Mouse (Mus musculus): ENCODE results near the gene Mt2. TPM values are rescaled to one million over a fixed set of nuclear protein-coding genes. Genes with fewer than 3 reads are reported as not detected.
A peak's percentile ranks its signal among the peaks of the same experiment; 100 is the strongest.

The Mt2 gene
- polyA plus RNA-seq, 1 experiment from 2014 or later, result 28.9 TPM

- Histone ChIP-seq H3K4me3 (ENCODE audit: low read depth, low read length) (no peak overlapping the region), H3K9ac (replicated peaks; ENCODE audit: low read depth, low read length) (no peak overlapping the region), H3K36me3 (ENCODE audit: control insufficient read depth, insufficient read depth, low read length) (no peaks in the 10 kb centered on the region), H3K4me1 (ENCODE audit: control insufficient read depth, insufficient read depth, low read length) (peaks cover 5% of the 10 kb centered on the region; the same call in 1 of the 2 replicates), H3K9me3 (ENCODE audit: control insufficient read depth, low read length) (no peaks in the 10 kb centered on the region), H3K27ac (ENCODE audit: low read depth, low read length) (no peak overlapping the region), H3K4me2 (ENCODE audit: low read depth, low read length) (no peak overlapping the region), H3K27me3 (ENCODE audit: control insufficient read depth, insufficient read depth, low read length) (peaks cover 15% of the 10 kb centered on the region)
- under 1% methylated on average over 6 of the region's 6 CpGs for WGBS
- no peak for ATAC-seq (ENCODE audit: low read depth)
Observed at GRCm38 (mm10) chr8:94167244-94167643, 5.2 kb upstream of the Mt2 start.

- Histone ChIP-seq H3K36me3 (ENCODE audit: control insufficient read depth, insufficient read depth, low read length) (no peaks in the 10 kb centered on the region), H3K9me3 (ENCODE audit: control insufficient read depth, low read length) (no peaks in the 10 kb centered on the region), H3K4me3 (ENCODE audit: low read depth, low read length) (no peak overlapping the region), H3K27ac (ENCODE audit: low read depth, low read length) (no peak overlapping the region), H3K27me3 (ENCODE audit: control insufficient read depth, insufficient read depth, low read length) (peaks cover 29% of the 10 kb centered on the region), H3K4me2 (ENCODE audit: low read depth, low read length) (no peak overlapping the region), H3K9ac (replicated peaks; ENCODE audit: low read depth, low read length) (no peak overlapping the region), H3K4me1 (ENCODE audit: control insufficient read depth, insufficient read depth, low read length) (peaks cover 16% of the 10 kb centered on the region)
- no peak for ATAC-seq (ENCODE audit: low read depth)
- 86% methylated on average over 5 of the region's 5 CpGs for WGBS
Observed at GRCm38 (mm10) chr8:94169547-94169946, 2.9 kb upstream of the Mt2 start.

GRCm38 (mm10) chr8:94171321-94171755, 1.1 kb upstream of the Mt2 start:
- H3K9ac ChIP-seq (replicated peaks; ENCODE audit: low read depth, low read length), result no peak overlapping the region
- H3K4me2 ChIP-seq (ENCODE audit: low read depth, low read length), result peak overlapping the region; percentile 90; the same call in 1 of the 2 replicates
- peaks cover 35% of the 10 kb centered on the region for H3K27me3 ChIP-seq (ENCODE audit: control insufficient read depth, insufficient read depth, low read length)

GRCm38 (mm10) chr8:94172809-94173732, 607 bp downstream of the Mt2 start:
- peaks cover 36% of the 10 kb centered on the region for H3K27me3 ChIP-seq (ENCODE audit: control insufficient read depth, insufficient read depth, low read length)
- ATAC-seq (ENCODE audit: low read depth), result peak; percentile 16; the same call in 1 of the 2 replicates

More at GRCm38 (mm10) chr8:94171321-94171755, 1.1 kb upstream of the Mt2 start:
- peaks cover 16% of the 10 kb centered on the region for H3K4me1 ChIP-seq (ENCODE audit: control insufficient read depth, insufficient read depth, low read length)
- WGBS, result 42% methylated on average over 10 of the region's 10 CpGs
- no peak for ATAC-seq (ENCODE audit: low read depth)
- H3K4me3 ChIP-seq (ENCODE audit: low read depth, low read length), result peak overlapping the region; percentile 30; the same call in 1 of the 2 replicates
- H3K9me3 ChIP-seq (ENCODE audit: control insufficient read depth, low read length), result no peaks in the 10 kb centered on the region
- H3K27ac ChIP-seq (ENCODE audit: low read depth, low read length), result no peak overlapping the region
- H3K36me3 ChIP-seq (ENCODE audit: control insufficient read depth, insufficient read depth, low read length), result no peaks in the 10 kb centered on the region

GRCm38 (mm10) chr8:94173848-94174403, 1.5 kb downstream of the Mt2 start:
- H3K4me1 ChIP-seq (ENCODE audit: control insufficient read depth, insufficient read depth, low read length), result peaks cover 16% of the 10 kb centered on the region
- no peaks in the 10 kb centered on the region for H3K36me3 ChIP-seq (ENCODE audit: control insufficient read depth, insufficient read depth, low read length)
- 52% methylated on average over 11 of the region's 11 CpGs for WGBS
- H3K27me3 ChIP-seq (ENCODE audit: control insufficient read depth, insufficient read depth, low read length), result peaks cover 40% of the 10 kb centered on the region
- no peak overlapping the region for H3K9ac ChIP-seq (replicated peaks; ENCODE audit: low read depth, low read length)
- no peak overlapping the region for H3K4me3 ChIP-seq (ENCODE audit: low read depth, low read length)
- H3K9me3 ChIP-seq (ENCODE audit: control insufficient read depth, low read length), result no peaks in the 10 kb centered on the region
- no peak for ATAC-seq (ENCODE audit: low read depth)
- H3K27ac ChIP-seq (ENCODE audit: low read depth, low read length), result no peak overlapping the region
- H3K4me2 ChIP-seq (ENCODE audit: low read depth, low read length), result no peak overlapping the region

More at GRCm38 (mm10) chr8:94172809-94173732, 607 bp downstream of the Mt2 start:
- Histone ChIP-seq H3K4me3 (ENCODE audit: low read depth, low read length) (peak overlapping the region; percentile 30), H3K9ac (replicated peaks; ENCODE audit: low read depth, low read length) (no peak overlapping the region; the same call in 1 of the 2 replicates), H3K27ac (ENCODE audit: low read depth, low read length) (no peak overlapping the region), H3K36me3 (ENCODE audit: control insufficient read depth, insufficient read depth, low read length) (no peaks in the 10 kb centered on the region), H3K4me1 (ENCODE audit: control insufficient read depth, insufficient read depth, low read length) (peaks cover 16% of the 10 kb centered on the region), H3K9me3 (ENCODE audit: control insufficient read depth, low read length) (no peaks in the 10 kb centered on the region), H3K4me2 (ENCODE audit: low read depth, low read length) (peak overlapping the region; percentile 90)
- WGBS, result 1% methylated on average over 39 of the region's 39 CpGs

- WGBS, result 20% methylated on average over 7 of the region's 7 CpGs
- Histone ChIP-seq H3K27ac (ENCODE audit: low read depth, low read length) (no peak overlapping the region), H3K36me3 (ENCODE audit: control insufficient read depth, insufficient read depth, low read length) (no peaks in the 10 kb centered on the region), H3K27me3 (ENCODE audit: control insufficient read depth, insufficient read depth, low read length) (peaks cover 44% of the 10 kb centered on the region), H3K9ac (replicated peaks; ENCODE audit: low read depth, low read length) (no peak overlapping the region), H3K4me1 (ENCODE audit: control insufficient read depth, insufficient read depth, low read length) (peaks cover 17% of the 10 kb centered on the region), H3K4me2 (ENCODE audit: low read depth, low read length) (no peak overlapping the region), H3K4me3 (ENCODE audit: low read depth, low read length) (no peak overlapping the region), H3K9me3 (ENCODE audit: control insufficient read depth, low read length) (no peaks in the 10 kb centered on the region)
- ATAC-seq (ENCODE audit: low read depth), result no peak
Observed at GRCm38 (mm10) chr8:94174619-94175213, 2.3 kb downstream of the Mt2 start.

GRCm38 (mm10) chr8:94177716-94178390, 5.4 kb downstream of the Mt2 start:
- H3K27me3 ChIP-seq (ENCODE audit: control insufficient read depth, insufficient read depth, low read length), result peaks cover 40% of the 10 kb centered on the region
- H3K4me3 ChIP-seq (ENCODE audit: low read depth, low read length), result no peak overlapping the region
- ATAC-seq (ENCODE audit: low read depth), result no peak
- no peak overlapping the region for H3K27ac ChIP-seq (ENCODE audit: low read depth, low read length)
- H3K4me2 ChIP-seq (ENCODE audit: low read depth, low read length), result no peak overlapping the region
- H3K9ac ChIP-seq (replicated peaks; ENCODE audit: low read depth, low read length), result no peak overlapping the region
- H3K36me3 ChIP-seq (ENCODE audit: control insufficient read depth, insufficient read depth, low read length), result no peaks in the 10 kb centered on the region
- WGBS, result 64% methylated on average over 7 of the region's 7 CpGs
- peaks cover 9% of the 10 kb centered on the region for H3K4me1 ChIP-seq (ENCODE audit: control insufficient read depth, insufficient read depth, low read length)
- no peaks in the 10 kb centered on the region for H3K9me3 ChIP-seq (ENCODE audit: control insufficient read depth, low read length)

- WGBS, result under 1% methylated on average over 50 of the region's 50 CpGs
- peaks cover 44% of the 10 kb centered on the region for H3K27me3 ChIP-seq (ENCODE audit: control insufficient read depth, insufficient read depth, low read length)
- ATAC-seq (ENCODE audit: low read depth), result peak; percentile 88
Observed at GRCm38 (mm10) chr8:94178857-94179712, 6.6 kb downstream of the Mt2 start, which contains the start of gene Mt1. TSS of gene Mt1 (plus strand) at chr8:94179082.

More at GRCm38 (mm10) chr8:94178857-94179712, 6.6 kb downstream of the Mt2 start, which contains the start of gene Mt1:
- H3K36me3 ChIP-seq (ENCODE audit: control insufficient read depth, insufficient read depth, low read length), result no peaks in the 10 kb centered on the region
- no peaks in the 10 kb centered on the region for H3K9me3 ChIP-seq (ENCODE audit: control insufficient read depth, low read length)
- H3K4me3 ChIP-seq (ENCODE audit: low read depth, low read length), result peak within 1 kb of the TSS; percentile 24
- H3K27ac ChIP-seq (ENCODE audit: low read depth, low read length), result no peak within 1 kb of the TSS
- H3K4me2 ChIP-seq (ENCODE audit: low read depth, low read length), result peak within 1 kb of the TSS; percentile 53
- H3K9ac ChIP-seq (replicated peaks; ENCODE audit: low read depth, low read length), result 0 out of 2 replicates have a peak within 1 kb of the TSS, but pooled peaks have one; percentile 2
- peaks cover 10% of the 10 kb centered on the region; the same call in 1 of the 2 replicates for H3K4me1 ChIP-seq (ENCODE audit: control insufficient read depth, insufficient read depth, low read length)
